Mouse (Mus musculus) embryonic facial prominence, embryonic 11.5 days (tissue): ENCODE data around the gene Nmt1. TPM values are rescaled to one million over a fixed set of nuclear protein-coding genes. Genes with fewer than 3 reads are reported as not detected.

Experiments used
- ATAC-seq: fragments of 200-750 bp; cut with Nextera tagmentation; replicated peaks from 2 replicates; pipeline ENCODE4 v1.8.0; 2017; ENCODE audit warnings: low read depth; ENCODE audit not compliant: insufficient number of reproducible peaks, low FRiP score, low TSS enrichment
- DNase-seq: peaks from one replicate; pipeline ENCODE4 v3.0.0-alpha.2; 2015; ENCODE audit warnings: low spot score
- H3K27ac ChIP-seq: fragments of 300-500 bp; sonication (generic); replicated peaks from 2 replicates; pipeline ENCODE4 v1.5.1; 2014; ENCODE audit warnings: mild to moderate bottlenecking, low read depth, low read length, control low read depth
- H3K27me3 ChIP-seq: fragments of 300-500 bp; sonication (generic); 2 replicates; pipeline ENCODE4 v1.6.1; 2014; ENCODE audit warnings: mild to moderate bottlenecking, low read length, moderate library complexity, mixed read lengths; ENCODE audit not compliant: control insufficient read depth, insufficient read depth
- H3K36me3 ChIP-seq: fragments of 300-500 bp; sonication (generic); replicated peaks from 2 replicates; pipeline ENCODE4 v1.6.1; 2014; ENCODE audit warnings: low read depth, mild to moderate bottlenecking, low read length, moderate library complexity, mixed read lengths; ENCODE audit not compliant: control insufficient read depth, insufficient read depth
- H3K4me1 ChIP-seq: fragments of 300-500 bp; sonication (generic); 2 replicates; pipeline ENCODE4 v1.6.1; 2014; ENCODE audit warnings: low read length, mixed read lengths; ENCODE audit not compliant: control insufficient read depth, insufficient read depth
- H3K4me2 ChIP-seq: fragments of 300-500 bp; sonication (generic); 2 replicates; pipeline ENCODE4 v1.6.1; 2014; ENCODE audit warnings: low read depth, mild to moderate bottlenecking, control low read depth, low read length, moderate library complexity
- H3K4me3 ChIP-seq: fragments of 300-500 bp; sonication (generic); 2 replicates; pipeline ENCODE4 v1.5.1; 2014; ENCODE audit warnings: low read depth, low read length, control low read depth
- H3K9ac ChIP-seq: fragments of 300-500 bp; sonication (generic); replicated peaks from 2 replicates; pipeline ENCODE4 v1.6.1; 2014; ENCODE audit warnings: mild to moderate bottlenecking, control low read depth, low read length
- H3K9me3 ChIP-seq: fragments of 300-500 bp; sonication (generic); replicated peaks from 2 replicates; pipeline ENCODE4 v1.6.1; 2016; ENCODE audit warnings: mild to moderate bottlenecking, low read length, inconsistent platforms, mixed read lengths; ENCODE audit not compliant: control insufficient read depth
- WGBS: fragments of 180-500 bp; shearing (Covaris S2); extraction: QIAGEN DNeasy Blood & Tissue Kit; methylation state at CpG from one replicate; pipeline ENCODE4 v1.1.7; 2014; 5-methylcytosine and 5-hydroxymethylcytosine counted together
- polyA plus RNA-seq: library from polyadenylated mRNA; unstranded; fragments of >200 nt; fragmentation: Nextera tagmentation; extraction: Ambion mirVana; gene quantifications from 2 replicates; pipeline ENCODE4 v1.2.1, GENCODE M21; 2014

The Nmt1 gene
- polyA plus RNA-seq, 1 experiment from 2014 or later: 48.6 TPM

DNA sequence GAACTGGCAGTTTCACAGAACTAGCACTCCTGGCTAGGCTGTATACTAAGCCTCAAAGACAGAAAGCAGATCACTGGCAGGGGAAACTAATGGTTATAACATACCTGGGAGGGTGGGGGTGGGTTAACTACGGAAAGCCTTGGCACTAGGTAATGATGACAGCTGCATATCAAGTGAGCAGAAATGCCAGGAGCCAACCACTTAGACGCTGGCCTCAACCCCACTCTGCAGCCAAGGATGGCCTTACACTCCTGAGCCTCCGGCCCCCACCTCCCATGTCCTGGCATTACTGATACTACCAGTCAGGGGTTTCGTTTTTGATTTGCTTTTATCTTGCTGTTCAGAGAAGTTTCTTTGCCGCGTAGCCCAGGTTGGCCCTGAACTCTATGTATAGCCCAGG, 67.8 kb downstream of the Nmt1 start:
- no peaks in the 10 kb centered on the region for H3K9me3 ChIP-seq
- WGBS: 89% methylated on average over 6 of the region's 6 CpGs
- H3K36me3 ChIP-seq: no peaks in the 10 kb centered on the region
- H3K9ac ChIP-seq: no peak overlapping the region
- H3K4me2 ChIP-seq: no peak overlapping the region
- no peaks in the 10 kb centered on the region; the same call in 1 of the 2 replicates for H3K4me1 ChIP-seq
- H3K27me3 ChIP-seq: peaks cover 19% of the 10 kb centered on the region
- no peak for ATAC-seq
- no peak overlapping the region for H3K27ac ChIP-seq
- no peak overlapping the region for H3K4me3 ChIP-seq
- no peak for DNase-seq

DNA sequence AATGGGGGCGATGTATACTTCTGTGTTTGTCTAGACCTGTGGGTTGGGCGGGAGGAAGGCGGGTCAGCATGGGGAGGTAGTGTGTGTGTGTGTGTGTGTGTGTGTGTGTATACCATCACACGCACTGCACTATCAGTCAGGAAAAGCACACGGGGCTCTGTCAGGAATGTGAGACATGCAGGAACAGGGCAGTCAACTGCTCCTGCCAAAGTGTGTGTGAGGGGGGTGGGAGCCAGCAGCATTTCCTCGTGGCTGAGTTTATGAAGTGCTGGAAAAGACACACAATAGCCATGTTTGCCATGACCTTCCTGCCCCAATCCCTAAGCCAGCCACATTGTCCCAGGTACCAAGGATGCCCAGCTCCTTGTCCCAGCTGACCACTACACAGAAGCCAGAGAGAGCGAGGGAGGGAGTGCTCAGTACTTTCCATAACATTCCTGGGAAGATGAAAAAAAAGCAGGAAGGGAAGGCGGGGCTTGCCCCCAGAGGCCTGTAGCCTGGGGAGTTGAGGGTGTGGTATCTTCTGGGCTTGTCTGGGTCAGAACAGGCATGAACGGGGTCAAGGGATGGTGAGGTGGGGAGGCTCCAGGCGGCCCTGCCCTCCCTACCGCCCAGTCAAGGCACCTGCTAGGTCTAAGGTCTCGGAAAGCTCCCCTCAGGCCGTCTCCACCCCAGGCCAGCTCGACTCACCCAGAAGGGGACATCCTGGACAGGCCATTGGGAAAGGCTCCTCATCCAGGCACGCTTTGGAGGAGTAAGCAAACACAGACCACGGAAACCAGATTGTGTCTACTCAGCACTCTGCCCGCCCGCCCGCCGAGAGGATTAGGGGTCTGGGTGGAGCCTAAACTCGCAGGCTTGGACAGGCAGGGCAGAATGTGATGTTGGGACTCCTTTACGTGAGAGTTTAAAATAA, 69.2 kb downstream of the Nmt1 start:
- Histone ChIP-seq H3K4me1 (no peaks in the 10 kb centered on the region; the same call in 1 of the 2 replicates), H3K4me3 (no peak overlapping the region), H3K9ac (no peak overlapping the region), H3K36me3 (no peaks in the 10 kb centered on the region), H3K4me2 (peak overlapping the region; percentile 13; the same call in 1 of the 2 replicates), H3K27ac (no peak overlapping the region), H3K27me3 (peaks cover 27% of the 10 kb centered on the region), H3K9me3 (no peaks in the 10 kb centered on the region)
- WGBS: 16% methylated on average over 22 of the region's 22 CpGs
- DNase-seq (peak; percentile 45), ATAC-seq (no peak)

DNA sequence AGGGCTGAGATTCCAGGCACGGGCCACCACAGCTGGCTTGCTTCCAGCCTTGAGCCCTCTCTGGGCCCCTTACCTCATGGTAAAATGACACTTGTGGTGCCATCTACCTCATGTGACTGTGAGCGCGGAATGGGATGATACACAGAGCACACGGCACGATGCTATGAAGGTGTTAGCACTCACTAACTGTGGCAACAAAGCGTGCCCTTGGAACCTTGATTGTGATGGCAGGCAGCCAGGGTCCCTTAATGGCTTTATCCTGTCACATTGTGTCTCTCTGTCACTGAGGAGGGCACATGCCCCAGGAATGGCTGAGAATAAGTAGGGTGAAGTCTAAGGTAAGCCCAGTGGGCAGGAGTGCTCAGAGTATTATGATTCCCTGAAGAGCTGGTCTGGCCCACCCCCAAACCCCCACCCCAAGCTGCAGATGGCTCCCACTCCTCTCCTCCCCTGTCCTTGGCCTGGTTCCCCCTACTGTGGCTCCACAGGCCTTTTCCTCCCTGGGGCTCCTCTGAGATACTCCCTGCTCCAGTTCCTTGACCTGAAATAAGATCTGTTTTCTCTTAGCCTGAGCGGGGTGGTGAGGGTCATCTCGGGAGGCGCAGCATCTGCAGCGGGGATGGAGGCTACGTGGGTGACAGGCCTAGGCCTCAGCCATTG, 70.7 kb downstream of the Nmt1 start:
- Histone ChIP-seq H3K4me3 (no peak overlapping the region), H3K9me3 (no peaks in the 10 kb centered on the region), H3K4me2 (no peak overlapping the region), H3K27ac (no peak overlapping the region), H3K27me3 (peaks cover 29% of the 10 kb centered on the region), H3K4me1 (no peaks in the 10 kb centered on the region; the same call in 1 of the 2 replicates), H3K9ac (no peak overlapping the region), H3K36me3 (no peaks in the 10 kb centered on the region)
- DNase-seq (no peak), ATAC-seq (no peak)
- WGBS: 61% methylated on average over 11 of the region's 11 CpGs

DNA sequence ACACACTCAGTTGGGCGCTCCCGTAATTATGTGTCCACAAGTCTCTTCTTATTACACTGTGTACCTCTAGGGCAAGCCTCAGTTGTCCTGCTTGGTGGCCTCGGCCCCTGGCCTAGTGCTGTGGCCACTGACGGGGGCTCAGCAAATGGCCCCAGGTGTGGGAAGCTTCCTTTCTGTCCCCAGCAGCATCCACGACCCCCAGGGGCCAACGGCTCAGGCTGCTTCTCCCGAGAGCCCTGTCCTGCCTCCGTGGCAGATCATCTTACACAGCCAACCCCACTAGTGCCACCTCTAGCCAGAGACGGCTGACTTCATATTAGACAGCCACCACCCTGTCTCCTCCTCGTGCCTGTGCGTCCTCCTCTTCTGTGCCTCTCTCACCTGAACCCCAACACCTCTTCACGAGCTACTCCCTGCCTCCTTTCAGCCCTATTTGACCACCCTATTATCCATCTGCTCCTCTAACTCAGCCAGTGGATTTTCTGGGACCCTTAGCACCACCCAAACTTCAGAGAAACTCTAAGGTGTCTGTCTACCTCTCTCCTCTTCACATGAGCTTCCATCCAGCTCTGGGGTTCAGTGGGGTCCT, 71.5 kb downstream of the Nmt1 start:
- no peak for ATAC-seq
- 41% methylated on average over 12 of the region's 12 CpGs for WGBS
- Histone ChIP-seq H3K4me3 (no peak overlapping the region), H3K9ac (no peak overlapping the region), H3K4me2 (no peak overlapping the region), H3K36me3 (no peaks in the 10 kb centered on the region), H3K27ac (no peak overlapping the region), H3K9me3 (no peaks in the 10 kb centered on the region), H3K27me3 (peaks cover 29% of the 10 kb centered on the region), H3K4me1 (no peaks in the 10 kb centered on the region; the same call in 1 of the 2 replicates)
- no peak for DNase-seq

DNA sequence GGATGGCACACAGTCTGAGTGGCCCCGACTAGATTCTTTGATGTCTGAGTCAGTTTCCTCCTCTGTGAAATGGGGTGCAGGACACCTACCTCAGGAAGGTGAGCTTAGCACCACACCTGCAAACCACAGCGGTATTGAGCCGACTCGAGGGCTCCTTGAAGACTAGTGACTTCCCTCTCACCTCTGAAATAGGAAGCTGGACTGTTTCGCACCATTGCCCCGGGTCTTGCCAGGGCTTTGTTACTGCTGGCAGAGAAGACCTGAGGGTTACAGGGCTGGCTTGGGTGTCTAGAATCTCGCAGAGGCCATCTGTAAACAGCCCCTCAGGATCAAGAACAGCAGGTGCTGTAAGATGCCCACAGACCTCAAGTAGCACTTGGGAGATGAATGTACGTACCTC, 72.4 kb downstream of the Nmt1 start:
- no peak for DNase-seq
- Histone ChIP-seq H3K4me3 (no peak overlapping the region), H3K4me2 (no peak overlapping the region), H3K27ac (no peak overlapping the region), H3K27me3 (peaks cover 29% of the 10 kb centered on the region), H3K4me1 (no peaks in the 10 kb centered on the region; the same call in 1 of the 2 replicates), H3K36me3 (no peaks in the 10 kb centered on the region), H3K9me3 (no peaks in the 10 kb centered on the region), H3K9ac (no peak overlapping the region)
- 75% methylated on average over 8 of the region's 8 CpGs for WGBS
- ATAC-seq: no peak

DNA sequence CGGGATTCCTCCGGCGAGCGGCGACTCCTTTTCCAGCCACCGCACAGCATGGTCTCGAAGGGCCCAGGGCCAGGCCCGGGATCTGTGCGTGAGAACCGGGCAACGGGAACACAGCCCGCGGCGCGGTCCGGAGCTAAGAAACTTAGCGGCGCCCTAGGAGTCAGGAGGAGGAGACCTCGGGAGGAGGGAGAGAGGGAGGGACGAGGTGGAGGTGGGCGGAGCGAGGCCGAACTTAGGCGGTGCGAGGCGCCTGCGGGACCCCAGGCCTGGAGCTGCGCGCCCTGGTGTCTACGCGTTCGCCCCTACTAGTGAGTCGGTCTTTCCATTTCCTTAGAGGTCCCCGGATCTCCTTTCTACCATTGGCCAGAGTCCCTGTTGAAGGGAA, 73.5 kb downstream of the Nmt1 start, which contains the start of the genes Plcd3 and Acbd4:
Plcd3 (minus strand) TSS at position 178 of the 385 bp plus-strand sequence.
Acbd4 (plus strand) TSS at position 202 of the 385 bp plus-strand sequence.
- ATAC-seq (no peak), DNase-seq (peak; percentile 81)
- H3K9ac ChIP-seq: peak within 1 kb of the TSS; percentile 66
- peaks cover 29% of the 10 kb centered on the region for H3K27me3 ChIP-seq
- no peak within 1 kb of the TSS for H3K27ac ChIP-seq
- H3K4me2 ChIP-seq: peak within 1 kb of the TSS; percentile 87
- no peaks in the 10 kb centered on the region for H3K9me3 ChIP-seq
- peak within 1 kb of the TSS; percentile 51 for H3K4me3 ChIP-seq
- no peaks in the 10 kb centered on the region for H3K36me3 ChIP-seq
- H3K4me1 ChIP-seq: no peaks in the 10 kb centered on the region; the same call in 1 of the 2 replicates
- 2% methylated on average over 34 of the region's 34 CpGs for WGBS

DNA sequence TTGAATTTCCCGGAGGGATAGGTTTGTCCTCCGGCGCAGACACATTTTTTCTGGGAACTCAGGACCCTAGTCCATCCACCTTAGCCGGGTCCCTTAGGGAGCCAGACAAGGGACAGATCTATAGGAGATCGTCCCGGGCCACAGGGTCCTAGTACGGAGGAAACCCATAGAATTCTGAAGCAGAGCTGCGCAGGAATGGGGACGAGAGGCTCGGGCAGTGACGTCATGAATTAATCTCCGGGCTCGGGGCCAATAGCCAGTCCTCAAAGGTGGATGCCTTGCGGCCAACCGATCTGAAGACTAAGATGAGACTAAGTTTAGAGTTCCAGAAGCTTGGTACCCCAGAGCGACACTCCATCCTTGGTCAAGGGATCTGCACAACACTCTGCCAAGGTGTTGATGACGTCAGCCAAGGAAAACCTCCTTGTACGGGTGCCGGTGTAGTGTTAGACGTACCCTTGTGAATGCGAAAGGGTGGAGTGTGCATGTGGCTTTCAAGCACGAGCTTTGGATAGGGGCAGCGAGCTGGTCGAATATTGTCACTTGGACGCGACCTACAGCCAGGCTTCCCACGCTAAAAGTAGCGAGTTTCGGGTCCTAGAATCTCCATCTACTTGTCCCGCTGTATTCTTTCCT, 74.0 kb downstream of the Nmt1 start:
- Histone ChIP-seq H3K27me3 (peaks cover 29% of the 10 kb centered on the region), H3K4me3 (peak overlapping the region; percentile 51), H3K4me1 (no peaks in the 10 kb centered on the region; the same call in 1 of the 2 replicates), H3K36me3 (no peaks in the 10 kb centered on the region), H3K27ac (no peak overlapping the region), H3K9me3 (no peaks in the 10 kb centered on the region), H3K9ac (peak overlapping the region; percentile 66), H3K4me2 (peak overlapping the region; percentile 87)
- WGBS: 2% methylated on average over 30 of the region's 30 CpGs
- ATAC-seq (no peak), DNase-seq (peak; percentile 56)
